Mouse (Mus musculus): ENCODE results near the gene Eloa. TPM values are rescaled to one million over a fixed set of nuclear protein-coding genes. Genes with fewer than 3 reads are reported as not detected.
A peak's percentile ranks its signal among the peaks of the same experiment; 100 is the strongest.
"Not testable (repeated sequence)": the region's sequence is repeated elsewhere in the genome, so short reads cannot be mapped to it uniquely, and the experiment has no call there.

Gene Eloa
- polyA plus RNA-seq, 1 experiment from 2014 or later: 38.2 TPM

- 0 out of 2 replicates have a peak, but pooled peaks cover 3% of the 10 kb centered on the region for H3K36me3 ChIP-seq (ENCODE audit: control insufficient read depth, insufficient read depth, low read length)
- H3K4me3 ChIP-seq (ENCODE audit: low read depth, low read length): no peak overlapping the region
These were observed 36.4 kb downstream of the Eloa start for GRCm38 (mm10) chr4:135985193-135985592.

GRCm38 (mm10) chr4:135984556-135984955 is 37.0 kb downstream of the Eloa start:
- Histone ChIP-seq H3K27me3 (ENCODE audit: control insufficient read depth, insufficient read depth, low read length) (no peaks in the 10 kb centered on the region), H3K4me2 (replicated peaks; ENCODE audit: low read depth, low read length) (no peak overlapping the region), H3K36me3 (ENCODE audit: control insufficient read depth, insufficient read depth, low read length) (0 out of 2 replicates have a peak, but pooled peaks cover 3% of the 10 kb centered on the region), H3K27ac (ENCODE audit: low read depth, low read length) (no peak overlapping the region), H3K9ac (ENCODE audit: low read depth, low read length) (no peak overlapping the region), H3K4me3 (ENCODE audit: low read depth, low read length) (no peak overlapping the region), H3K4me1 (replicated peaks; ENCODE audit: control insufficient read depth, insufficient read depth, low read length) (peaks cover 5% of the 10 kb centered on the region), H3K9me3 (ENCODE audit: control insufficient read depth, low read length) (no peaks in the 10 kb centered on the region)
- DNase-seq (ENCODE audit: low spot score): no peak
- 92% methylated on average over 5 of the region's 5 CpGs for WGBS
- ATAC-seq (ENCODE audit: low FRiP score): no peak

More at GRCm38 (mm10) chr4:135985193-135985592, 36.4 kb downstream of the Eloa start:
- Histone ChIP-seq H3K4me2 (replicated peaks; ENCODE audit: low read depth, low read length) (no peak overlapping the region), H3K4me1 (replicated peaks; ENCODE audit: control insufficient read depth, insufficient read depth, low read length) (peaks cover 5% of the 10 kb centered on the region), H3K27me3 (ENCODE audit: control insufficient read depth, insufficient read depth, low read length) (no peaks in the 10 kb centered on the region), H3K9ac (ENCODE audit: low read depth, low read length) (no peak overlapping the region), H3K27ac (ENCODE audit: low read depth, low read length) (no peak overlapping the region), H3K9me3 (ENCODE audit: control insufficient read depth, low read length) (no peaks in the 10 kb centered on the region)
- DNase-seq (ENCODE audit: low spot score) (no peak), ATAC-seq (ENCODE audit: low FRiP score) (no peak)
- WGBS: 90% methylated on average over 5 of the region's 5 CpGs

DNA sequence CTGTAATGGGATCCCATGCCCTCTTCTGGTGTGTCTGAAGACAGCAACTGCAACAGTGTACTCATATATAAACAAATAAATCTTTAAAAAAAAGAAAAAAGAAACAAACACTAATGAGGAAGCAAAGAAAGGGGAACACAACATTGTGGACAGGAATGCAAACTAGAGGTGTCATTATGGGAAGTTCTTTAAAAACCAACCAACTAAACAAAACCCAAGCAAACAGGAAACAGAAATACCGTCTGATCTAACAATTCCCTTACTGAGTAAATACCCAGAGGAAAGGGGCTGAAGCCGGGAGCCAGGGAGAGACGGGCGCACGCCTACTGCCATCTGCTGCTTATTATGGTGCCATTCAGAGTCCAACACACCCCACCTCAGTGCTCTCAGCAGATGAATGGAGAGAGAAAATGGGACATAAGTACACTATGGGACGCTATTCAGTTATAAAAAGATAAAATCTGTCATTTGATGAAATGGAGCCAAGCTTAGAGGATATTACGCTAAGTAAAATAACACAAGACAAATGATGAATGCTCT is 40.0 kb downstream of the Eloa start:
- peaks cover 5% of the 10 kb centered on the region for H3K4me1 ChIP-seq (replicated peaks; ENCODE audit: control insufficient read depth, insufficient read depth, low read length)
- H3K27ac ChIP-seq (ENCODE audit: low read depth, low read length): no peak overlapping the region
- WGBS: 87% methylated on average over 7 of the region's 7 CpGs
- ATAC-seq (ENCODE audit: low FRiP score) (no peak), DNase-seq (ENCODE audit: low spot score) (no peak)
- H3K4me2 ChIP-seq (replicated peaks; ENCODE audit: low read depth, low read length): no peak overlapping the region
- 0 out of 2 replicates have a peak, but pooled peaks cover 3% of the 10 kb centered on the region for H3K36me3 ChIP-seq (ENCODE audit: control insufficient read depth, insufficient read depth, low read length)
- H3K4me3 ChIP-seq (ENCODE audit: low read depth, low read length): no peak overlapping the region
- H3K9me3 ChIP-seq (ENCODE audit: control insufficient read depth, low read length): no peaks in the 10 kb centered on the region
- H3K27me3 ChIP-seq (ENCODE audit: control insufficient read depth, insufficient read depth, low read length): no peaks in the 10 kb centered on the region
- no peak overlapping the region for H3K9ac ChIP-seq (ENCODE audit: low read depth, low read length)

DNA sequence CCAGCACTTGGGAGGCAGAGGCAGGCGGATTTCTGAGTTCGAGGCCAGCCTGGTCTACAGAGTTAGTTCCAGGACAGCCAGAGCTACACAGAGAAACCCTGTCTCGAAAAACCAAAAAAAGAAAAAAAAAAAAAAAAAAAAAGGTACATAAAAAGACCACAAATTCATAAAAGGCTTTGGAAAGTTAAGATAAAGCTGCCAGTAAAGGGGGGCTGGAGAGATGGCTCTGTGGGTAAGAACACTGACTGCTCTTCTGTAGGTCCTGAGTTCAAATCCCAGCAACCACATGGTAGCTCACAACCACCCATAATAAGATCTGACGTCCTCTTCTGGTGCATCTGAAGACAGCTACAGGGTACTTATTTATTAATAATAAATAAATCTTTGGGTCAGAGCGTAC is 41.3 kb downstream of the Eloa start:
- 93% methylated on average over 5 of the region's 5 CpGs for WGBS
- H3K4me1 ChIP-seq (replicated peaks; ENCODE audit: control insufficient read depth, insufficient read depth, low read length); H3K9ac ChIP-seq (ENCODE audit: low read depth, low read length); H3K27me3 ChIP-seq (ENCODE audit: control insufficient read depth, insufficient read depth, low read length); DNase-seq (ENCODE audit: low spot score); H3K4me3 ChIP-seq (ENCODE audit: low read depth, low read length); H3K9me3 ChIP-seq (ENCODE audit: control insufficient read depth, low read length); H3K36me3 ChIP-seq (ENCODE audit: control insufficient read depth, insufficient read depth, low read length); H3K4me2 ChIP-seq (replicated peaks; ENCODE audit: low read depth, low read length); H3K27ac ChIP-seq (ENCODE audit: low read depth, low read length); ATAC-seq (ENCODE audit: low FRiP score): not testable (repeated sequence)

DNA sequence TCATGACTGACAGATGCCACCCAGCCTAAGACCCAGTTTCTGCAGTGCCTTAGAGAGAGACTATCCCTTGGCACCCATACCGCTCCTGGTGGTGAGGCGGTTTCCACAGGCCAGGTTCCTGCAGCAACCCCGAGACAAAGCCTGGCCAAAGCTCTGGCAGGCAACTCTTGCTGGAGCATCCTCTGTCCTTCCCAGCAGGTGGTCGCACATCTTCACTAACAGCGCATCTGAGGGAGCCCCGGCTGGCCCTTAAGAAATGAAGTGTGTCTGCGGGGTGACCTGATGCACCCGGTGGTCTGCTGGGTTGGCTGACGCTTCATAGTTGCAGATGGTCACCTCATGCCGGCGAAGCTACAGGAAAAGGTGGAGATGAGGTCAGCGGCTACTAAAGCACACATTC is 45.4 kb downstream of the Eloa start:
- DNase-seq (ENCODE audit: low spot score): no peak
- no peaks in the 10 kb centered on the region for H3K9me3 ChIP-seq (ENCODE audit: control insufficient read depth, low read length)
- 88% methylated on average over 12 of the region's 12 CpGs for WGBS
- H3K27me3 ChIP-seq (ENCODE audit: control insufficient read depth, insufficient read depth, low read length): no peaks in the 10 kb centered on the region
- H3K9ac ChIP-seq (ENCODE audit: low read depth, low read length): no peak overlapping the region
- H3K4me3 ChIP-seq (ENCODE audit: low read depth, low read length): no peak overlapping the region
- no peak overlapping the region for H3K27ac ChIP-seq (ENCODE audit: low read depth, low read length)
- H3K4me1 ChIP-seq (replicated peaks; ENCODE audit: control insufficient read depth, insufficient read depth, low read length): peaks cover 4% of the 10 kb centered on the region; the same call in 1 of the 2 replicates
- H3K4me2 ChIP-seq (replicated peaks; ENCODE audit: low read depth, low read length): no peak overlapping the region
- 0 out of 2 replicates have a peak, but pooled peaks cover 5% of the 10 kb centered on the region for H3K36me3 ChIP-seq (ENCODE audit: control insufficient read depth, insufficient read depth, low read length)
- ATAC-seq (ENCODE audit: low FRiP score): no peak

GRCm38 (mm10) chr4:135972911-135973811 is 48.4 kb downstream of the Eloa start:
- 79% methylated on average over 13 of the region's 13 CpGs for whole genome bisulfite sequencing
- Histone ChIP-seq H3K4me3 (ENCODE audit: low read depth, low read length) (peak overlapping the region; percentile 96), H3K27me3 (ENCODE audit: control insufficient read depth, insufficient read depth, low read length) (no peaks in the 10 kb centered on the region), H3K4me2 (replicated peaks; ENCODE audit: low read depth, low read length) (peak overlapping the region; percentile 96), H3K27ac (ENCODE audit: low read depth, low read length) (no peak overlapping the region), H3K9me3 (ENCODE audit: control insufficient read depth, low read length) (no peaks in the 10 kb centered on the region), H3K4me1 (replicated peaks; ENCODE audit: control insufficient read depth, insufficient read depth, low read length) (peaks cover 4% of the 10 kb centered on the region; the same call in 1 of the 2 replicates), H3K9ac (ENCODE audit: low read depth, low read length) (peak overlapping the region; percentile 92; the same call in 1 of the 2 replicates), H3K36me3 (ENCODE audit: control insufficient read depth, insufficient read depth, low read length) (peaks cover 21% of the 10 kb centered on the region)
- DNase-seq (ENCODE audit: low spot score) (no peak), ATAC-seq (ENCODE audit: low FRiP score) (no peak)

DNA sequence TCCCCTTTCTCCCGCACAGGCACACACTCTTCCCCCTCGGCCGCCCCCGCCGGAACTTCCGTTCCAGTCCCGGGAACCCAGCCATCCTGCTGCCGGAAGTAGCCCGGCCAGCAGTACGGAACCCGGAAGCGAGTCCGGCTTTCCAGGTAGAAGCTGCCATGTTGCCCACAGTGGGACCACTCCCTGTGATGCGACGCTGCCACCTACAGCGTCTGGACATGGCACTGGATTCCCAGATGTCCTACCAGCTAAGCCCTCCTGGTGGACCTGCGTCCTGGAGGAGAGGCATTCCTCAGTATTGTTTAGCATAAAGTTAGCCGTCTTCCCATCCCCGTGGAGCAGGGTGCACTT is 49.0 kb downstream of the Eloa start, which contains the start of gene Lypla2:
Lypla2 (minus strand) TSS at position 71 of the 351 bp plus-strand sequence.
- peaks cover 24% of the 10 kb centered on the region for H3K36me3 ChIP-seq (ENCODE audit: control insufficient read depth, insufficient read depth, low read length)
- peak within 1 kb of the TSS; percentile 92 for H3K9ac ChIP-seq (ENCODE audit: low read depth, low read length)
- ATAC-seq (ENCODE audit: low FRiP score) (peak; percentile 78), DNase-seq (ENCODE audit: low spot score) (peak; percentile 83)
- H3K27me3 ChIP-seq (ENCODE audit: control insufficient read depth, insufficient read depth, low read length): no peaks in the 10 kb centered on the region
- peak within 1 kb of the TSS; percentile 96 for H3K4me3 ChIP-seq (ENCODE audit: low read depth, low read length)
- H3K4me1 ChIP-seq (replicated peaks; ENCODE audit: control insufficient read depth, insufficient read depth, low read length): peaks cover 4% of the 10 kb centered on the region; the same call in 1 of the 2 replicates
- H3K27ac ChIP-seq (ENCODE audit: low read depth, low read length): peak within 1 kb of the TSS; percentile 39; the same call in 1 of the 2 replicates
- peak within 1 kb of the TSS; percentile 96 for H3K4me2 ChIP-seq (replicated peaks; ENCODE audit: low read depth, low read length)
- H3K9me3 ChIP-seq (ENCODE audit: control insufficient read depth, low read length): no peaks in the 10 kb centered on the region
- WGBS: 2% methylated on average over 18 of the region's 19 CpGs

DNA sequence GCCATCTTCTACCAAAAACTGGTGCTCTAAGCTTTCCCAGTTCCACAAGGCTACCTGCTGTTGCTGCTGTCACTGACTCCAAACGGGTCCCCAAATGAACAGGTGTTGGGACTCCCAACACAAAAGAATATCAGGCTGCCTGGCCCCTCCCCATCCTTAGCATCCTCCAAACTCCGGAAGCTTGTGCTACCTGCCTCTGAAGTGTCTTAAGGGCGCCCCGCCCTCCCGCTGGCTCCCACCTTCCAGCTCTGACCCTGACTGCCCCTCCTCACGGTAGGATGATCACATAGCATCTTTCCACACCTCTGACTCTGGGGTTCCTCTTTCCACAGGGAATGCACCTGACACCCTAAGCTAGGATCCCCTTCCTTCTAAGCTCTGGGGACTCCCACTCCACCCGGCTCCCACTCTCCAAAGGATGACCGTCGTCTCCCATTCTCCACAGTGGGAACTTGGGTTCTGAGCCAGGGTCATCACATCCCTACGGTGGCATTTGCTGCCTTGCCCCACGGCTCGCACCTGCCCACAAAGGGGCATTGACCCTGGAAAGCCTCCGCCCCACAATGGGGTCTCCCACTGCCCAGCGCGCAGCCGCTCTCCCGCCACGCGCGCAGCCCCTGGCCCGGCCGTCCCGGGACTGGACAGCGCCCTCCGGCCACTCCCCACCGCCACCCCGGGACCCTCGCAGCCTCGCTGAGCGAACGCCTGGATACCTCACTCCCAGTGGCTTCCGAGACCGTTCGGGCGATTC is 49.6 kb downstream of the Eloa start:
- Histone ChIP-seq H3K27me3 (ENCODE audit: control insufficient read depth, insufficient read depth, low read length) (no peaks in the 10 kb centered on the region), H3K4me3 (ENCODE audit: low read depth, low read length) (peak overlapping the region; percentile 96), H3K9me3 (ENCODE audit: control insufficient read depth, low read length) (no peaks in the 10 kb centered on the region), H3K4me2 (replicated peaks; ENCODE audit: low read depth, low read length) (peak overlapping the region; percentile 96), H3K9ac (ENCODE audit: low read depth, low read length) (peak overlapping the region; percentile 92), H3K4me1 (replicated peaks; ENCODE audit: control insufficient read depth, insufficient read depth, low read length) (peaks cover 4% of the 10 kb centered on the region; the same call in 1 of the 2 replicates), H3K36me3 (ENCODE audit: control insufficient read depth, insufficient read depth, low read length) (peaks cover 29% of the 10 kb centered on the region), H3K27ac (ENCODE audit: low read depth, low read length) (peak overlapping the region; percentile 39; the same call in 1 of the 2 replicates)
- WGBS: 1% methylated on average over 34 of the region's 35 CpGs
- DNase-seq (ENCODE audit: low spot score) (no peak), ATAC-seq (ENCODE audit: low FRiP score) (peak; percentile 73)
